Mouse (Mus musculus): ENCODE data around the gene Snx12.
A peak's percentile ranks its signal among the peaks of the same experiment; 100 is the strongest.

Snx12 gene

DNA sequence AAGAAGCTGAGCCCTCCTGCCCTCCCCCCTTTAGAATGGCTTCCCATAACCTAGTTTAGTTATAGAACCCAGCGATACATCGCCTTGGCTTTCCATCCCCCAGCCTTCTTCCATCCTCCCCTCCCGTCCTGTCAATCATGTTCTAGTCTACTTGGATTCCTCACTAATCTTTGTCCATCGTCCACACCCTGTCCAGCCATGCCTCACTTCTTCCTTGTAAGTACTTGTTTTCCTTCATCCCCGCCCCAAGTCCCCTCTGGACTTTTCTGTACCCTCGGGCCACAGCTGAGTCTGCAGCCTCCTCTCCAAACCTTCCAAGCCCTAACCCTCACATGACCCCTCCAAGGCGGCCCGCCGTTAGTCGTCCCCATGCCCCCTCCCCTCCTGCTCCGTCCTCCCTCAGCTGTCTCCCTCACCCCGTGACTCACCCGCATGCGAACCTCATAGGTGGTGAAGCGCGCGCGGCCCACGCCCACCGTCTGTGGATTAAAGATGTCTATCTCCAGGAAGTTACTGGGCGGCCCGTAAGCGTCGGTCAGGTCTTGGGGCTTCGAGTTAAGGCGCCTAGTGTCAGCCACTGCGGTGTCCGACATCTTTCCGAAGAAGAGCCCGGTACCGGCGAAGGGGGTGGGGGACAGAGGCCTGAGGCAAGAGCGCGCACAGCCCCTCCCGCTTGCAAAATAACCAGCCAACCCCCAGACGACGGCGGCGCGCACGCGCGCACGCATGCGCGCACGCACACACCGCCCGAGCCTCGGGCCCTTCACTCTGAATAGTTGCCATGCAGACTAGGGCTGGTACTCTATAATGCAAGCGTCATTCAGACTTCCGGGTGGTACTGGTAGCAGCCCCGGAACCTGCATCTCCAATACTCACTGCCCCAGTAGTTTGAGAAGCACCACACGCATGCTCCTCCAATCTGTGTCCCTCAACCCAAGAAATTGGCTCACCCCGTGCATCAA is at the start of gene Snx12:
Snx12 (minus strand) TSS at position 730 of the 962 bp plus-strand sequence.
- peak; percentile 75 to 76 for DNase-seq

GRCm38 (mm10) chrX:101268755-101269124 is 46.4 kb upstream of the Snx12 start, which contains the start of gene Gm20489:
Gene Gm20489 (minus strand): TSS chrX:101269023.
- DNase-seq, result no peak

- peak; percentile 34 to 35 for DNase-seq
These were observed 45.8 kb upstream of the Snx12 start, which contains the start of gene Il2rg for GRCm38 (mm10) chrX:101268025-101268754. Gene Il2rg (minus strand): TSS chrX:101268255.

DNA sequence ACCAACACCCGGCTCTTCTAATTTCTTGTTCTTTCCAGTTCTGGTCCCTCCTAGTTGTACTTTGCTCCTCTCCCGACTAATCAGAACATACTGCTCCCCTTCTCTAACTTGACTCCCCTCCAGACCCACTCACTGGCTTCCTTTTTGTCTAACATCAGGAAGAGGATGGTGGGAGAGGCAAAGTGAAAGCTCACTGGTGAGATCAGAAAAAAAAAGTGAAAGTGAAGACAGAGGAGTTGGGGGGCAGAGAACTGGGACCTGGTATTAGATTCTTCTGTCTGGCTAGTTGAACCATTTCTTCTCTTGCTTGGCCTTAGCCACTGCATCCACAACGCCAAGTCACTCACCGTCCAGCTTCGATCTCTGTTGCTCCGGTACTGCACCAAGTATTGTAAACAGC is 44.3 kb upstream of the Snx12 start:
- no peak for DNase-seq

GRCm38 (mm10) chrX:101263892-101264291 is 41.5 kb upstream of the Snx12 start, which contains the start of gene Gm614:
Gene Gm614 (minus strand): TSS chrX:101263992.
- no peak for DNase-seq

DNA sequence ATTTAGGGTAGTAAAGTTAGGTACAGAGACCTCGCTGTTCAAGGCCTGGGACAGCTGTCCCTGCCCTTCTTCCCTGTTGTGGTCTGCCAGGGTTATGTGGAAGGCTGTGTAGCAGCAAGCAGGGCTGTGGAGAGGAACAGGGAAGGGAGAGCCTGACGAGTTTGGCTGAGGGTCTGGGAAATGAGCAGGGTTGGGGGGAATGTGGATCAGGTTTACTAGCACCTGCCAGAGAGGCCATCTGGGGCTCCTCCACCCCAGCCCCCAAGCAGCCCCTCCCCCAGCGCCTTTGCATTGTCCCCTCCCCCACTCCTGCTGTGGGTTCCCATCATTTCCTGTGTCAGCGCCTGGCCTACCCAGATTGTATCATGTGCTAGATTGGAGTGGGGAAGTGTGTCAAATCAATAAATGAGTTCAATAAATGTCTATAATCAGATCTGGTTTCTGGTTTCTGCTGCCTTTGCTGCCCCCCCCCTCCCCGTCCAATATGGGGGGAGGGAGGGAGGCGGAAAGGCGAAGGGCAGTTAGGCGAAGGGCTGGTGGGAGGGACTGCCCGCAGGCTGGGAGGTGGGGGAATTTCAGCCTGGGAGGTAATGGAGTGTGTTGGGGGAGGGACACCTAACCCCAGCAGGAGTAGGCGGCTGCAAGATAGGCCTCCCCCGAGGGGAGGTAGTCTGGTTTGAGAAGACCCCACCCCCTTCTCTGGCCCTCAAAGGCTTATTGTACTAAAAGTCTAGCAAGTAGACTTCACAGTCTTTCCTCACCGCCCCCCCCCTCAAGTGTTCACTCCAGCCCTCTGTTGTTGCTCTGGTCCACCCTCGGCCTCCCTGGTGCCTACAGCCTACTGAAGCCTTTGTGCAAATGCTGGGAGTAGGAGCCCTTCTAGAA is 38.3 kb upstream of the Snx12 start:
- DNase-seq, result no peak

GRCm38 (mm10) chrX:101256603-101257002 is 34.2 kb upstream of the Snx12 start:
- peak; percentile 28 to 46 for DNase-seq

- DNase-seq, result no peak
These were observed 32.4 kb upstream of the Snx12 start for GRCm38 (mm10) chrX:101254740-101255139.

DNA sequence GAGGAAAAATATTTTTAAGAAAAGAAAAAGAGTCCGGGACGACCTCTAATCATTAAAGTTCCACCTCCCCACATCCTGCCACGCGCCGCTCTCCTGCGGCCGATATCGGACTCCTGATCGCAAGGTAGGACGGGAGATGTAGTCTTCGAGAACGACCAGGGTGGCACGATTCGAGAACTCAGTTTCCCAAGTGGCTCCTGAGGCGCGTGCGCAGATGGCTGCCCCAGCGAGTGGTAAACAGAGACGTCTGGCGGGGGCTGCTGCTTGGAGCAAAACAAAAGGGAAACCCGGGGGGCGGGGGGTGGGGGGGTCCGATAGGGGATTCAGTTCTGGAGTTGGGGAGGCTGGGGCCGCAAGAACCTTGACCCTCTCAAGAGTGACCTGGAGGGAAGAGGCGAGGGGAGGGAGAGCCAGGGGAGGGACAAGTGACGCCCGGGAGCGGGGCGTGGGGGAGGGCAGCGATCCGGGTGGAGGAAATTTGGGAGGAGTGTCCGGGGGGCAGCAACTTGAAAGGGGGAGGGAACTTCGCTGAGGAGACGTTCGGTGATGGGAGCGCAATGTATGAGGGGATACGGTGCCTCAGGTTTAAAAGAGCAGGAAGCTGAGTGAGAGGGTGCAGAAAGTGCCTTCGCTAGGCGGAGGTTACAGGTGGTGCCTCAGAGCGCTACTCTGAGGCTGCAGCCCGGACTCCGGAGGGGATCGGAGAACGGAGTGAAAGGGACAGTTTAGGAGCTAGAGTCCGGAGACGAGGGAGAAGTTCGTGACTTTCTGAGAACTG is 31.8 kb upstream of the Snx12 start, which contains the start of gene Foxo4:
Foxo4 (plus strand) TSS at position 577 of the 778 bp plus-strand sequence.
- DNase-seq, result peak; percentile 74 to 81

DNA sequence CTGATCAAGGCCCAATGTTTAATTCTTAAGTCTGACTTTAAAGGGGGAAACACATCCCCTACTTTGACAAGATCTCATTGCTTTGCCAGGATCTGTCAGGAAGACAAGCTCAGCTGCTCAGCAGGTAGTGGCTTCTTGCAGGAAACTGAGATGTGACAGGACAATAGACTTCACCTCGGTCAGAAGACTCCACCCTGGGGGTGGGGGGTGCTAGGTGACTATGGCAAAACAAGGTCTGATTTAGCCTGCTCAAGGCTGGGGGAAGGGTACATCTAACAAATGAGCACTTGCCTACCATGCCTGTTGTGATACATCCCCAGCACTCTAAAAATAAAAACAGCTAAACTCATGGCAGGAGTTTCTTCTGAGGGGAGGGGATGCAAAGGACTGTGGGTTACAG is 22.6 kb upstream of the Snx12 start:
- DNase-seq, result no peak

- DNase-seq, result no peak
These were observed 416 bp upstream of the Snx12 start for GRCm38 (mm10) chrX:101222796-101223162.

DNA sequence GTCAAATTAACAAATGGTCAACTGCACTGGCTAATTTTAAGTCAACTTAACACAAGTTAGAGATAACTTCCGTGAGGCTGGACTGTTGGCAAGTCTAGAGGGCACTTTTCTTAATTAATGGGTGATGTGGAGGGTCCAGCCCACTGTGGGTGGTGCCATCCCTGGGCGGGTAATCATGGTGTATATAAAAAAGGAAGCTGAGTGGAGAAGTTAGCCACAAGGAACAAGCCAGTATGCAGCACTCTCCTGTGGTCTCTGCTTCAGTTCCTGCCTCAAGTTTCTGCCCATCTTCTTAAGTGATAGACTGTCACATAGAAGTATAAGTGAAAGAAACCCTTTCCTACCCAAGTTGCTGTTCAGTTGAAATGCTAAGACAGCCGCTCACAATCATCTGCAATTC is 33.1 kb downstream of the Snx12 start:
- no peak for DNase-seq

- DNase-seq, result no peak
These were observed 34.7 kb downstream of the Snx12 start for GRCm38 (mm10) chrX:101187647-101188046.

DNA sequence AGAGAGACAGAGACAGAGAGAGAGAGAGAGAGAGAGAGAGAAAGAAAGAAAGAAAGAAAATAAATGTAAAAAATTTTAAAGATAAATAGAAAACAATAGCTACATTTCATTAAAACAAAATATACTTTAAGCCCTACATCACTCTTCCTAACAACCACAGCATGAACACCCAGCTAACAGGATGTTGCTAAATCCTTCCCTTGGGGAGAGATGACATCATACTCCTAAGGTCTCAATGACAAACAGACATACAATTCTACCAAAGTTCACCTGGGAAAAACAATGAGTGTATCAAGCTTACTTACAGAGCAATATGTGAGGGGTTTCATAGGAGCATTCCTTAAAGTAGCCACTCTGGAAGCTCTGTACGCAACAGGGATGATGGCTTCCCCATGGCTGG is 49.0 kb downstream of the Snx12 start:
- DNase-seq, result no peak

- no peak for DNase-seq
These were observed 53.9 kb downstream of the Snx12 start for GRCm38 (mm10) chrX:101168425-101168824.

- DNase-seq, result no peak
These were observed 58.6 kb downstream of the Snx12 start for GRCm38 (mm10) chrX:101163739-101164138.

DNA sequence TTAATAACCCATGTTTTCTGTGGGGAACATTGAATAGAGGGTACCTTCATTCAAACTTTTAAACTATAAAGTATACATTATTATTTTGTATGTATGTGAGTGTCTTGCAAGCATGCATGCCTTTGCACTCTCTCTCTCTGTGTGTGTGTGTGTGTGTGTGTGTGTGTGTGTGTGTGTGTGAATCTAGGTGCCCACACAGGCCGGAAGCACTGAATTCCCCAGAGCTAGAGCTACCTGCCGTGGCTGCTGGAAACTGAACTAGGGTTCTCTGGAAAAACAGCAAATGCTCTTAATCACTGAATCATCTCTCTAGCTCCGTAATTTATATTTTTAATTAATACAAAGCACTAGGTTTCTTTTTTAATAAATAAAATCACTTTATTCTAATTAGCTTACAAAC is 59.1 kb downstream of the Snx12 start:
- DNase-seq, result peak in 1 of 2 experiments; percentile 12

- DNase-seq, result no peak
These were observed 59.8 kb downstream of the Snx12 start for GRCm38 (mm10) chrX:101162532-101162931.

- DNase-seq, result no peak
These were observed 64.9 kb downstream of the Snx12 start for GRCm38 (mm10) chrX:101157488-101157887.

- DNase-seq, result no peak
These were observed 66.0 kb downstream of the Snx12 start for GRCm38 (mm10) chrX:101156369-101156768.

DNA sequence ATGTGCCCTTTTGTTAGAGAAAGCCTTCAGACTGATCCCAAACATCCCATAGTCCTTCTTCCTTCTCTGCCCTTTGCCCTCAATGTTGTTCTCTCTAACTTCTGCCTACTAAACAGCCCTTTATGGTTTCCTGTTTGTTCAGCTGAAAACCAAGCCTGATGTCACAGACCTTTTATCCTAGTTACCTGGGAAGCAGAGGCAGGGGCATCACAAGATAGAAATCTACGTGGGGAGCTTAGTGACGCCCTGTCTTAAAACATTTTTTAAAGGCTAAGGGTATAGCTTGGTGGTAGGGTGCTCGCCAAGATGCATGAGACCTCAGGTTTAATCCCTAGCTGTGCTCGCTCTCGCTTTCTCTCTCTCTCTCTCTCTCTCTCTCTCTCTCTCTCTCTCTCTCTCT is 74.9 kb downstream of the Snx12 start:
- no peak for DNase-seq
